Mouse (Mus musculus) limb, embryonic 12.5 days (tissue): Measurements from ENCODE around the gene Prkcg. TPM values are rescaled to one million over a fixed set of nuclear protein-coding genes. Genes with fewer than 3 reads are reported as not detected.

ENCODE experiments used
- ATAC-seq: fragments of 200-750 bp; cut with Nextera tagmentation; 2 replicates; pipeline ENCODE4 v1.8.0; 2017; ENCODE audit warnings: low read depth, moderate TSS enrichment; ENCODE audit not compliant: insufficient number of reproducible peaks, insufficient read depth, low FRiP score, low TSS enrichment
- H3K27ac ChIP-seq: fragments of 300-500 bp; sonication (generic); 2 replicates; pipeline ENCODE4 v1.5.1; 2016; ENCODE audit warnings: mild to moderate bottlenecking, moderate library complexity
- H3K27me3 ChIP-seq: fragments of 300-500 bp; sonication (generic); 2 replicates; pipeline ENCODE4 v1.6.1; 2016; ENCODE audit warnings: mild to moderate bottlenecking, moderate library complexity
- H3K36me3 ChIP-seq: fragments of 300-500 bp; sonication (generic); 2 replicates; pipeline ENCODE4 v1.6.1; 2016; ENCODE audit warnings: mild to moderate bottlenecking, moderate library complexity
- H3K4me1 ChIP-seq: fragments of 300-500 bp; sonication (generic); replicated peaks from 2 replicates; pipeline ENCODE4 v1.6.1; 2016
- H3K4me2 ChIP-seq: fragments of 300-500 bp; sonication (generic); 2 replicates; pipeline ENCODE4 v1.6.1; 2016; ENCODE audit warnings: mild to moderate bottlenecking, moderate library complexity
- H3K4me3 ChIP-seq: fragments of 300-500 bp; sonication (generic); replicated peaks from 2 replicates; pipeline ENCODE4 v1.5.1; 2016; ENCODE audit warnings: mild to moderate bottlenecking
- H3K9ac ChIP-seq: fragments of 300-500 bp; sonication (generic); replicated peaks from 2 replicates; pipeline ENCODE4 v1.6.1; 2016; ENCODE audit warnings: mild to moderate bottlenecking, moderate library complexity
- H3K9me3 ChIP-seq: fragments of 300-500 bp; sonication (generic); 2 replicates; pipeline ENCODE4 v1.6.1; 2016; ENCODE audit warnings: mild to moderate bottlenecking, moderate library complexity
- WGBS: fragments of 180-500 bp; shearing (Covaris S2); methylation state at CpG from one replicate; pipeline ENCODE4 v1.1.7; 2016; 5-methylcytosine and 5-hydroxymethylcytosine counted together
- polyA plus RNA-seq: library from polyadenylated mRNA; unstranded; fragments of >200 nt; fragmentation: Nextera tagmentation; extraction: Ambion mirVana; gene quantifications from 2 replicates; pipeline ENCODE4 v1.2.1, GENCODE M21; 2016

Prkcg gene
- polyA plus RNA-seq, 1 experiment from 2014 or later = not detected

DNA sequence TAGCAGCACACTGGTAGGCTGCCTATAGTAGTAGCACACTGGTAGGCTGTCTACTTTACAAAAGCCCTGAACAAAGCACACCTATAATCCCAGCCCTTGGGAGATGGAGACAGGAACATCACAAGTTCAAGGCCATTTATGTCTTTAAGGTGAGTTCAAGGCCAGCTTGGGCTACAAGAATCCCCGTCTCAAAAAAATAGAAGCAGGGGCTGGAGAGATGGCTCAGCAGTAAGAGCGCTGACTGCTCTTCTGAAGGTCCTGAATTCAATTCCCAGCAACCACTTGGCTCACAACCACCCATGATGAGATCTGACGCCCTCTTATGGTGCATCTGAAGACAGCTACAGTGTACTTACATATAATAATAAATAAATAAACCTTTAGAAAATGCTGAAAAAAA lies 56.3 kb downstream of the Prkcg start:
- H3K9ac ChIP-seq = no peak overlapping the region
- no peak overlapping the region for H3K4me3 ChIP-seq
- no peaks in the 10 kb centered on the region for H3K9me3 ChIP-seq
- no peak for ATAC-seq
- no peaks in the 10 kb centered on the region for H3K4me1 ChIP-seq
- H3K27ac ChIP-seq = no peak overlapping the region
- H3K4me2 ChIP-seq = no peak overlapping the region
- H3K27me3 ChIP-seq = no peaks in the 10 kb centered on the region
- WGBS = 91% methylated on average over 3 of the region's 3 CpGs
- peaks cover 84% of the 10 kb centered on the region for H3K36me3 ChIP-seq

DNA sequence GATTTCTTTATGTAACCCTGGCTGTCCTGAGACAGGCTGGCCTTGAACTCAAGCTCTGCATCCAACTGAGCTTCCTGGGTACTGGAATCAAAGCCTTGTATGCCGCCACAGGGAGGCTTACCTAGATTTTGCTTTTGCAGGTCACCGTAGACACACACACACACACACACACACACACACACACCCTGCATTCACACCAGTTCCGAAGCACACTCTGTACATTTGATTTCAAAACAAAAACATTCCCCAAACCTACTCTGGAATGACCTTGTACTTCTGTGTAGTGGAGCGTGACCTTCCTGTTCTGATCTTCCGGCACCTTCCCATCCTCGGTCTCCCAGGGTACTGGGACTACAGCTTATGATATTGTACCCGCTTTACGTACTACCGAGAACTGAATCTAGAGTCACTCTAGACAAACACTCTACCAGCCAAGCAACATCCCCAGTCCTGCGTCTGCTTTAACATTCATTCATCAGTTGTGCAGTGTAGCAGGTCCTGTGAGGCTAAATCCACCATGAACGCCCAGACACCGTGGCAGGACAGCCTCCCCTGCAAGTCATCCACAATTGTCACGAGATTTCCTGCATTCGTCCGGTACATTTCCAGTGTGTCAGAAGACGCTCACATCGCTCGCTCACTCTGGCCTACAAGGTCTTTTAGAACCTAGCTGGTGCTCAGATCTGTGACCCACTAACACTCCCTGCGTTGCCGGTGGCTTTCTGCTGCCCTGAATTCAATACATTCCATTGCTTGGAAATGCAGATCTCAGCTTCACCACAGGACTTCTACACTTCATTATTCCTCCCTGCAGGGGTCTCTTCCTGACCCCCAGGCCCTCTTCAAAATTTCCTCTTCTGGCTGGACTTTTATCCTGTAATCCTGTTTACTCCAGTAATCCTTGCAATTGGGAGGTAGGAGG lies 58.6 kb downstream of the Prkcg start:
- no peak overlapping the region for H3K27ac ChIP-seq
- ATAC-seq = no peak
- H3K4me1 ChIP-seq = no peaks in the 10 kb centered on the region
- no peak overlapping the region for H3K4me2 ChIP-seq
- H3K27me3 ChIP-seq = no peaks in the 10 kb centered on the region
- 69% methylated on average over 20 of the region's 20 CpGs for WGBS
- no peak overlapping the region for H3K4me3 ChIP-seq
- no peak overlapping the region for H3K9ac ChIP-seq
- peaks cover 86% of the 10 kb centered on the region for H3K36me3 ChIP-seq
- H3K9me3 ChIP-seq = no peaks in the 10 kb centered on the region

DNA sequence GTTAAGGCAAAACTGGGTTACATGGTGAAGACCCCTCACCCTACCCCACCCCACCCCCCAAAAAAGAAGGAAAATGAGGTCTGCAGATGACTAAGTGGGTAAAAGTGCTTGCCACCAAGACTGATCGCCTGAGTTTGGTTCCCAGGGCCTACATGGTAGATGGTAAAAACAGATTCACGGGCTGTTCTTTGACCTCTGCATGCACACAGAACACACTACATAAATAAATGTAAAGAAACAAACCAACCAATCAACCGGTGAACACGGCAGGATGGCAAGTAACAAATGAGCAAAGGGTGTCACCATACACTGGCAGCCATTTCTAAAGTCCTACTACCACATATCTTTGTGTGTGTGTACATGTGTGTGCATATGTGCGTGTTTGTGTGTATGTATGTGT lies 59.3 kb downstream of the Prkcg start:
- Histone ChIP-seq H3K27ac (no peak overlapping the region), H3K27me3 (no peaks in the 10 kb centered on the region), H3K9me3 (no peaks in the 10 kb centered on the region), H3K9ac (no peak overlapping the region), H3K4me2 (no peak overlapping the region), H3K4me3 (no peak overlapping the region), H3K36me3 (peaks cover 84% of the 10 kb centered on the region), H3K4me1 (no peaks in the 10 kb centered on the region)
- no peak for ATAC-seq
- 78% methylated on average over 5 of the region's 5 CpGs for WGBS

DNA sequence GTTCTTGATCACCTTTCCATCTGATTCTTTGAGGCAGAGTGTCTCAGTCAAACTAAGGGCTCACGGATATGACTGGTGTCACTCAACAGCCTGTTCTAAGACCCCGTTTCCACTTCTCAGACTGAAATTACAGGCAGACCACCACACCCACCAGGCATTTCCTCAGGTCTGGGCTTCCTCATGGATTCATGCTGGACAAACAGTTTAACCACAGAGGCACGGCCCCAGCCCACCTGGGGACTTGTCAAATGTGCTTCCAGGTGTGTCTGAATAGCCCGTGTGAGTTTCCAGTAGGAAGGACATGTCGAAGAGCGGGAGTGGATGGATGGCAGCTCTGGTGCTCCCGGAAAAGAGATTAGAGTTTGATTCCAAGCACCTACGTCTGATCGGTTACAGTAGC lies 60.8 kb downstream of the Prkcg start:
- no peak for ATAC-seq
- WGBS = 90% methylated on average over 9 of the region's 9 CpGs
- Histone ChIP-seq H3K4me3 (no peak overlapping the region), H3K36me3 (peaks cover 84% of the 10 kb centered on the region), H3K9ac (no peak overlapping the region), H3K4me1 (no peaks in the 10 kb centered on the region), H3K27me3 (no peaks in the 10 kb centered on the region), H3K27ac (no peak overlapping the region), H3K9me3 (no peaks in the 10 kb centered on the region), H3K4me2 (no peak overlapping the region)

DNA sequence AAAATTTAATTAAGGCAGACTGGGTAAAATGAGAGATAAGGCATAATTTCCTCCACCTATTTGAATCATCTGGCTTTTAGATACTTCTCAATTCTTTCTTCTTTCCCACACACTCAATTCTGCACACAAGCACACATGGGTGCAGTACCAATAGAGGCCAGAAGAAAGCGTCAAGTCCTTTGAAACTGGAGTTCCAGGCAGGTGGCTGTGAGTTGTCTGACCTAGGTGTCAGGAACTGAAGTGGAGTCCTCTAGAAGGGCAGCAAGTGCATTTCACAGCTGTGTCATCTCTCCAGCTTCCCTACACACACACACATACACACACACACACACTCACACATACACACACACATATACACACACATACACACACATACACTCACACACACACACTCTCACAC lies 62.6 kb downstream of the Prkcg start:
- H3K27ac ChIP-seq = no peak overlapping the region
- no peak overlapping the region for H3K4me2 ChIP-seq
- no peaks in the 10 kb centered on the region for H3K9me3 ChIP-seq
- no peaks in the 10 kb centered on the region for H3K4me1 ChIP-seq
- H3K36me3 ChIP-seq = peaks cover 82% of the 10 kb centered on the region
- WGBS = 100% methylated on average over 1 of the region's 1 CpGs
- no peak for ATAC-seq
- H3K4me3 ChIP-seq = no peak overlapping the region
- no peak overlapping the region for H3K9ac ChIP-seq
- no peaks in the 10 kb centered on the region for H3K27me3 ChIP-seq

DNA sequence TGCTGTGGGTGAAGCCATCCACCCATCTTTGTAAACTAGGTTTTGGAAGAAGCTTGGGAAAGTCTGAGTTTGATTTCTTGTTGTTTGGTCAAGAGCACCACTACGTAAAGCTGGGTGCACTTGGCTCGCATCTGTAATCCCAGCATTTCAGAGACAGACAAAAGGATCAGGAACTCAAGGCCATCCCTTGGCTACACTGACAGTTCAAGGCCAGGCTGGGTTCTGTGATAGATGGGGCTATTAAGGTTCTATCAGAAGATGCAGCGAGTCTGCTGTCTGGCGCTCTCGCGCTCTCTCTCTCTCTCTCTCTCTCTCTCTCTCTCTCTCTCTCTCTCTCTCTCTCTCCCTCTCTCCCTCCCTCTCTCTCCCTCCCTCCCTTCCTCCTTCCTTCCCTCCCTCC lies 65.9 kb downstream of the Prkcg start:
- H3K36me3 ChIP-seq = peaks cover 76% of the 10 kb centered on the region

DNA sequence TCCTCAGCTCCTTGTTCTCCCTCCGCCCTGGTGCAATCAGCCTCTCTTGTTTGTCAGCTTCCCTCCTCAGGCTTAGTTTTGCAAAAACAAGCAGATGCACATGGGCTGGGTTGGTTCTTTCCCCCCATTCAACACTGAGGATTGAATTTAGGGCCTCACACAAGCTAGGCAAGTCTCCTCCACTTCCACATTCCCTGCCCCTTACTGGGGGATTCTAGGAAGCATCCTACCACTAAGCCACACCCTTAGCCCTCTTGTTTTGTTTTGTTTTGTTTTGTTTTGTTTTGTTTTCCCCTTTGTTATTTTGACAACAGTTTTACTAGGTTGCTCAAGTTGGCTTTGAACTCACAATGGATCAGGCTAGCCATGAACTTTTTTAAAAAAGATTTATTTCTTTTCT lies 71.7 kb downstream of the Prkcg start:
- 94% methylated on average over 1 of the region's 1 CpGs for WGBS
- H3K27ac ChIP-seq = no peak overlapping the region
- H3K4me1 ChIP-seq = no peaks in the 10 kb centered on the region
- no peak overlapping the region for H3K4me2 ChIP-seq
- no peak for ATAC-seq
- peaks cover 10% of the 10 kb centered on the region for H3K27me3 ChIP-seq
- no peaks in the 10 kb centered on the region for H3K9me3 ChIP-seq
- peaks cover 71% of the 10 kb centered on the region for H3K36me3 ChIP-seq
- H3K9ac ChIP-seq = no peak overlapping the region
- H3K4me3 ChIP-seq = no peak overlapping the region

More for the DNA sequence above, 65.9 kb downstream of the Prkcg start:
- Histone ChIP-seq H3K9ac (no peak overlapping the region), H3K4me3 (no peak overlapping the region), H3K27ac (no peak overlapping the region), H3K9me3 (no peaks in the 10 kb centered on the region), H3K4me1 (no peaks in the 10 kb centered on the region), H3K4me2 (no peak overlapping the region), H3K27me3 (no peaks in the 10 kb centered on the region)
- 85% methylated on average over 6 of the region's 6 CpGs for WGBS
- no peak for ATAC-seq

DNA sequence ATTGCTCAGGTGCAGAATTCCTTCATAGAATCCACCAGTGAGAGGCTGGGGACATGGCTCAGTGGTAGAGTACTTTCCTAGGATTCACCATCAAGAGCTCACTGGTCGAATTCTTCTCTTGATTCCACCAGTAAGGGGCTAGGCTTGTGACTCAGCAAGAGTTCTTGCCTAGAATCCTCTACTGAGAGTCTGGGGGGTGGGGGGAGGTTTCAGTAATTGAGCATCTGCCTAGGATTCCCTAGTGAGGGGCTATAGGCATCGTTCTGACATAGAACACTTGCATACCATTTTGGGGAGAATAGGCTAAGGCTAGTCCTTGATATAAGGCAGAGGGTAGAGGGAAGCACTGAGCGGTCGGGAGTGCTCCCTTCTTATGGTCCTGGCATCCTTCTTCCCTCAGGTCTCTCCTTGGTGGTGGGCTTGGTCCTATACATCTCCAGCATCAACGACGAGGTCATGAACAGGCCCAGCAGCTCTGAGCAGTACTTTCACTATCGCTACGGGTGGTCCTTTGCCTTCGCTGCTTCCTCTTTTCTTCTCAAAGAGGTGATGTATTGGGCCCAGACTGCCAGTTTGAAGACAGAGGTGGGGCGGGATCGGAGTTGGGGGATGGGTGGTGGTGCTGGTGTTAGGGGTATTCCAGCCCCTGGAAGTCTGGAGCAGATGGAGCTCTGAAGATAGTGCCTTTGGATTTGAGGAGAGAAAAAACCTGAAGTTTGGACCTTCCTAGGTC lies 76.7 kb downstream of the Prkcg start:
- H3K27ac ChIP-seq = no peak overlapping the region
- no peak overlapping the region for H3K4me3 ChIP-seq

DNA sequence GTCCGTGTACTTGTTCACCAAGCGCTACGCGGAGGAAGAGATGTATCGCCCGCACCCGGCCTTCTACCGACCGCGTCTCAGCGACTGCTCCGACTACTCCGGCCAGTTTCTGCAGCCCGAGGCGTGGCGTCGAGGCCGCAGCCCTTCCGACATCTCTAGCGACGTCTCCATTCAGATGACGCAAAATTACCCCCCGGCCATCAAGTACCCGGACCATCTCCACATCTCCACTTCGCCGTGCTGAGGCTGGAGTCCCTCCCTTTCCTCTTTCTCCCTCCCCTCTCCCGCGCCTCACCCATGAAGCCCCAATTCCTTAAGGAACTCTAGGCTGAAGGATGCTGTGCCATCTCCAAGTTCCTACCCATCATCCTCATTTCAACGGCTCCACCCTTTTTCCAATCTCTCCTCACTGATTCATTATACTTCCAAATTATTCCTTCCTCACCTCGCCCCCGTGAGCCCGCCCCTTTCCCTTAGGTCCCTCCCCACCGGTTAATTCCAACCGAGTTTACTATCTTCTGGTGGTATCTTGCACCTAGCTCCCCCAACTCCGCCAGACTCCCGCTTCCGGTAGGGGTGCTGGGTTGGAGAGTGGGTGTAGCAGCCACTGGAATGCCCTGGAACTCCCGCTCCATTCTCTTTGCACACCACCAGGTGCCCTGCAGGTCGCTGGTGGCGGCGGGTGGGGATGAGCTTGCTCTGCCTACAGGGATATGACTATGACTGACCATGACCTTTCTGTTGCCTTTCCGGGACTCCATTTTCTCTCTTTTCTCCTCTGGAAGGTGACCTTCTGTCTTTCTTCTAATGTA lies 77.9 kb downstream of the Prkcg start:
- H3K4me3 ChIP-seq = no peak overlapping the region
- no peaks in the 10 kb centered on the region for H3K9me3 ChIP-seq
- H3K4me2 ChIP-seq = peak overlapping the region; percentile 49; the same call in 1 of the 2 replicates
- peaks cover 34% of the 10 kb centered on the region for H3K27me3 ChIP-seq
- ATAC-seq = no peak
- H3K36me3 ChIP-seq = peaks cover 36% of the 10 kb centered on the region
- H3K4me1 ChIP-seq = peaks cover 10% of the 10 kb centered on the region
- H3K9ac ChIP-seq = no peak overlapping the region
- no peak overlapping the region for H3K27ac ChIP-seq
- WGBS = 10% methylated on average over 42 of the region's 42 CpGs

More for the DNA sequence above, 76.7 kb downstream of the Prkcg start:
- peaks cover 34% of the 10 kb centered on the region for H3K27me3 ChIP-seq
- peaks cover 45% of the 10 kb centered on the region for H3K36me3 ChIP-seq
- H3K4me2 ChIP-seq = no peak overlapping the region
- ATAC-seq = no peak
- no peaks in the 10 kb centered on the region for H3K9me3 ChIP-seq
- H3K4me1 ChIP-seq = peaks cover 10% of the 10 kb centered on the region
- 35% methylated on average over 11 of the region's 11 CpGs for WGBS
- no peak overlapping the region for H3K9ac ChIP-seq

DNA sequence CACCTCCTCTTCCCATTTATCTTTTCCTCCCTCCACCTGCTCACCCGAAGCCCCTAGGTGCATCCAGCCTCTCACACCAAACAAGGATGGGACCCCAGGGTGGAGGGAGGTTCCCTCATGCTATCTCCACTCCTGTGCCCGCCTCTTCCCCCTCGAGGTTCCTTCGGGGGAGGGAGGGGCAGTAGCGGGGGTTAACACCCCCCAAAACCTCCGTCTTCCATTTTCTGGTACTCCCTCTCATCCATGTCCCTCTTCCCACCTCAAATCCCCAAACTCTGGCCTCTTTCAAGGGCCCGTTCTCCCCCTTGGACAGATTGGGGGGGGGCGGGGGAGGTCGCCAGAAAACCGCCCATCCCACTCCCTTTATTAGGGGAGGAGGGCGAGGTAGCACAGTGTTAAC lies 78.6 kb downstream of the Prkcg start:
- no peak for ATAC-seq
- H3K4me1 ChIP-seq = peaks cover 10% of the 10 kb centered on the region
- no peak overlapping the region for H3K27ac ChIP-seq
- peak overlapping the region; percentile 17; the same call in 1 of the 2 replicates for H3K4me3 ChIP-seq
- H3K9ac ChIP-seq = no peak overlapping the region; the same call in 1 of the 2 replicates
- WGBS = 4% methylated on average over 10 of the region's 11 CpGs
- H3K9me3 ChIP-seq = no peaks in the 10 kb centered on the region
- H3K4me2 ChIP-seq = peak overlapping the region; percentile 49
- peaks cover 31% of the 10 kb centered on the region for H3K36me3 ChIP-seq
- peaks cover 34% of the 10 kb centered on the region for H3K27me3 ChIP-seq

DNA sequence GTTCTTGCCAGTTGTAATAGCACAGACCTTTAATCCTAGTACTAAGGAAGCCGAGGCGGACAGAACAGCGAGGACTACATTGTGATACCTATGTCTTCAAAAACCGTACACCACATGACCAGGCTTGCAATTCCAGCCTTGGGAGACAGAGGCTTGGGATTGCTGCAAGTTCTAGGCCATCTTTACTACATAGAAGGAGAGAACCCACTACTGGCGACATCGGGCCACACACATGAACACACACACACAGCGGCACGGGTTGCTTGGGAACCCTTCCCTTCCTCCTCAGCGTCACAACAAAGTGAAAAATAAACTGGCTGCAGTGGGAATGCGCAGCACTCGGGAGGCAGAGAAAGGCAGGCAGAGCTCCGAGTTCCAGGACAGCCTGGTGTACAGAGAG lies 79.3 kb downstream of the Prkcg start:
- H3K27me3 ChIP-seq = peaks cover 34% of the 10 kb centered on the region
- no peak overlapping the region for H3K27ac ChIP-seq
- H3K4me1 ChIP-seq = peaks cover 10% of the 10 kb centered on the region
- no peak overlapping the region for H3K4me3 ChIP-seq
- H3K4me2 ChIP-seq = no peak overlapping the region
- ATAC-seq = no peak
- 29% methylated on average over 12 of the region's 12 CpGs for WGBS
- H3K36me3 ChIP-seq = peaks cover 31% of the 10 kb centered on the region
- H3K9ac ChIP-seq = no peak overlapping the region
- H3K9me3 ChIP-seq = no peaks in the 10 kb centered on the region
